Mouse (Mus musculus) embryonic facial prominence, embryonic 10.5 days (tissue): ENCODE measurements around the gene Dtx3l. TPM values are rescaled to one million over a fixed set of nuclear protein-coding genes. Genes with fewer than 3 reads are reported as not detected.
"Not testable (repeated sequence)": the region's sequence is repeated elsewhere in the genome, so short reads cannot be mapped to it uniquely, and the experiment has no call there.

Experiments used
- DNase-seq: peaks from one replicate; pipeline ENCODE4 v3.0.0-alpha.2; 2017; ENCODE audit warnings: low spot score
- H3K27ac ChIP-seq: fragments of 300-500 bp; sonication (generic); replicated peaks from 2 replicates; pipeline ENCODE4 v1.5.1; 2016; ENCODE audit warnings: mild to moderate bottlenecking
- H3K27me3 ChIP-seq: fragments of 300-500 bp; sonication (generic); replicated peaks from 2 replicates; pipeline ENCODE4 v1.6.1; 2016; ENCODE audit warnings: low read depth, mild to moderate bottlenecking; ENCODE audit not compliant: poor library complexity, severe bottlenecking
- H3K36me3 ChIP-seq: fragments of 300-500 bp; sonication (generic); replicated peaks from 2 replicates; pipeline ENCODE4 v1.6.1; 2016; ENCODE audit warnings: mild to moderate bottlenecking, moderate library complexity
- H3K4me1 ChIP-seq: fragments of 300-500 bp; sonication (generic); 2 replicates; pipeline ENCODE4 v1.6.1; 2016
- H3K4me3 ChIP-seq: fragments of 300-500 bp; sonication (generic); 2 replicates; pipeline ENCODE4 v1.5.1; 2016; ENCODE audit warnings: mild to moderate bottlenecking, moderate library complexity
- H3K9me3 ChIP-seq: fragments of 300-500 bp; sonication (generic); 2 replicates; pipeline ENCODE4 v1.6.1; 2016; ENCODE audit warnings: mild to moderate bottlenecking
- WGBS: fragments of 180-500 bp; shearing (Covaris S2); methylation state at CpG from one replicate; pipeline ENCODE4 v1.1.7; 2016; 5-methylcytosine and 5-hydroxymethylcytosine counted together
- polyA plus RNA-seq: library from polyadenylated mRNA; unstranded; fragments of >200 nt; fragmentation: Nextera tagmentation; extraction: Ambion mirVana; gene quantifications from 2 replicates; pipeline ENCODE4 v1.2.1, GENCODE M21; 2016

Gene Dtx3l
- polyA plus RNA-seq, 1 experiment from 2014 or later, result 2.8 TPM

DNA sequence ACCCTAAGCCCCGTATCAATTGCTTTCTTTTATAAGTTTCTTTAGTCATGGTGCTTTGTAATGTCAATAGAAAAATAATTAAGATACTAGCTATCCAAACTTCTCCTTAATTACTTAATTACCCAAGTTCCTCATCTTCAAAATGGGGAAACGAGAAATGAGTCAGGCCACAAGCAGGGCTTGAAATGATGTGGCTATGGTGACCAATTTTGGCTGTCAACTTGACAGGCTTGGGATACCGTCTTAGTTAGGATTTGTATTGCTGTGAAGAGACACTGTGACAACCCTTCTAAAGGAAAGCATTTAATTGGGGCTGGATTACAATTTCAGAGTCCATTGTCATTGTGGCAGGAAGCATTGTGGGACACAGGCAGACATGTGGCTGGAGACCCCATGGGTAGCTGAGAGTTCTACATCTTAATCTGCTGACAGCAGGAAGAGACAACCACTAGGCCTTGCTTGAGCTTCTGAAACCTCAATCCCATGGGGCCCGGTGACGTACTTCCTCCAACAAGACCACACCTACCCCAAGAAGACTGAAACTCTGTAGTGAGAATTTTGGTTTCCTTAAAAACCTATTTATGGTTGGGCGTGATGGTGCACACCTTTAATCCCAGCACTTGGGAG lies 35.8 kb downstream of the Dtx3l start:
- no peak overlapping the region for H3K27ac ChIP-seq
- no peaks in the 10 kb centered on the region for H3K9me3 ChIP-seq
- no peaks in the 10 kb centered on the region for H3K27me3 ChIP-seq
- DNase-seq, result no peak
- peaks cover 9% of the 10 kb centered on the region for H3K4me1 ChIP-seq
- no peak overlapping the region for H3K4me3 ChIP-seq
- 92% methylated on average over 6 of the region's 6 CpGs for WGBS
- H3K36me3 ChIP-seq, result no peaks in the 10 kb centered on the region

DNA sequence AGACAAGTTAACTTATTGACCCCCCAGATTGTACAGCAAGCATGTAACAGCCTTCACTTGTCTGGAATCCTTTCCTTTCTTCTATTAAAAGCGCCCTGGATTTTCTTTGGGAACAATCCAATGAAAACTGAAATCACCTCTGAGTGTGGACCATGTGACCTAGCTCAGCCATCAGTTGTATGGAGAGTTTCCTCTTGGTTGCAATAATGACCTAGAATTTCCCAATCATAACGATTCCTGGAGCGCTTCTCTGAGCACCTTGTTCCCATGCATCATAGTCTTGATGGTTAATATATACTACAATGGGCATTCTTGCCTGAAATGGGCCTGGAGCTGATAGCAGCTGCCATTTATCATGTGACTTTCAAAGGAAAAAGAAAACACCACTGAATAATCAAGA lies 38.4 kb downstream of the Dtx3l start:
- Histone ChIP-seq H3K36me3 (no peaks in the 10 kb centered on the region), H3K27ac (no peak overlapping the region), H3K4me3 (no peak overlapping the region), H3K9me3 (no peaks in the 10 kb centered on the region), H3K27me3 (no peaks in the 10 kb centered on the region), H3K4me1 (no peaks in the 10 kb centered on the region)
- 88% methylated on average over 3 of the region's 3 CpGs for WGBS
- DNase-seq, result no peak

- Histone ChIP-seq H3K9me3 (no peaks in the 10 kb centered on the region), H3K4me3 (no peak overlapping the region), H3K36me3 (no peaks in the 10 kb centered on the region), H3K27ac (no peak overlapping the region), H3K27me3 (no peaks in the 10 kb centered on the region), H3K4me1 (no peaks in the 10 kb centered on the region)
- DNase-seq, result no peak
- 74% methylated on average over 6 of the region's 6 CpGs for WGBS
Measured at GRCm38 (mm10) chr16:35894997-35895396, 44.0 kb downstream of the Dtx3l start.

GRCm38 (mm10) chr16:35891603-35892002 lies 47.3 kb downstream of the Dtx3l start:
- not testable (repeated sequence) for H3K9me3 ChIP-seq, H3K27me3 ChIP-seq, H3K4me3 ChIP-seq, DNase-seq, H3K4me1 ChIP-seq, H3K27ac ChIP-seq, H3K36me3 ChIP-seq
- 86% methylated on average over 5 of the region's 5 CpGs for WGBS

GRCm38 (mm10) chr16:35890645-35891044 lies 48.3 kb downstream of the Dtx3l start:
- H3K27ac ChIP-seq, result no peak overlapping the region
- H3K9me3 ChIP-seq, result no peaks in the 10 kb centered on the region
- H3K4me3 ChIP-seq, result no peak overlapping the region
- 76% methylated on average over 3 of the region's 3 CpGs for WGBS
- no peak for DNase-seq
- H3K36me3 ChIP-seq, result no peaks in the 10 kb centered on the region
- H3K4me1 ChIP-seq, result no peaks in the 10 kb centered on the region
- H3K27me3 ChIP-seq, result no peaks in the 10 kb centered on the region

DNA sequence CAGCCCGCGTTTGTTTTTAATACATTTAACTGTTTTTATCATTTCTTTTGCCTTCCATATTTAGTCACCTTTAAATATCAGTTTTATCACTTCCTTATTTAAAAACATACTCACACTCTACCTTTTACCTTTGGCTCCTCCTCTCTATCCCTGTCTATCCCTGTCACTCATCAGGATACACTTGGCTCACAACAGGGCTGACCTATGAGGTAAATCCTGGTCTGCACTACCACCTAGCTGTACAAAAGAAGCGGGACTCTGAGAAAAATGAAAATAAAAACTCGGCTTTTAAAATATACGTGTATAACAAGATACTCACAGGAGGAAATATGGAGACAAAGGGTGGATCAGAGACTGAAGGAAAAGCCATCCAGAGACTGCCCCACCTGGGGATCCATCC lies 50.0 kb downstream of the Dtx3l start:
- Histone ChIP-seq H3K27me3 (no peaks in the 10 kb centered on the region), H3K27ac (no peak overlapping the region), H3K4me1 (no peaks in the 10 kb centered on the region), H3K36me3 (no peaks in the 10 kb centered on the region), H3K4me3 (no peak overlapping the region), H3K9me3 (no peaks in the 10 kb centered on the region)
- 91% methylated on average over 5 of the region's 5 CpGs for WGBS
- no peak for DNase-seq

- no peaks in the 10 kb centered on the region for H3K27me3 ChIP-seq
- no peak for DNase-seq
- no peaks in the 10 kb centered on the region for H3K9me3 ChIP-seq
- WGBS, result 79% methylated on average over 7 of the region's 7 CpGs
- no peak overlapping the region for H3K4me3 ChIP-seq
- no peaks in the 10 kb centered on the region for H3K4me1 ChIP-seq
- no peaks in the 10 kb centered on the region for H3K36me3 ChIP-seq
- no peak overlapping the region for H3K27ac ChIP-seq
Measured at GRCm38 (mm10) chr16:35888174-35888573, 50.8 kb downstream of the Dtx3l start.

Other genes starting within 250 kb of the Dtx3l start
- 11.1 and 12.0 TPM in 2 replicates for gene Dirc2, start 169.8 kb downstream of the Dtx3l start, polyA plus RNA-seq
- gene Hspbap1, start 168.8 kb downstream of the Dtx3l start, polyA plus RNA-seq, result 30.2 and 31.7 TPM in 2 replicates
- 0.26 and 0.43 TPM in 2 replicates for gene Parp14, start 67.6 kb downstream of the Dtx3l start, polyA plus RNA-seq
- 2.1 and 2.5 TPM in 2 replicates for gene Parp9, start 681 bp downstream of the Dtx3l start, polyA plus RNA-seq
- 66.8 and 69.4 TPM in 2 replicates for gene Kpna1, start 39.6 kb upstream of the Dtx3l start, polyA plus RNA-seq
- gene Wdr5b, start 102.0 kb upstream of the Dtx3l start, polyA plus RNA-seq, result 7.8 and 8.7 TPM in 2 replicates
- 351 and 357 TPM in 2 replicates for gene Fam162a, start 132.4 kb upstream of the Dtx3l start, polyA plus RNA-seq
- gene Ccdc58, start 132.5 kb upstream of the Dtx3l start, polyA plus RNA-seq, result 92.9 and 106 TPM in 2 replicates
- gene Csta1, start 192.1 kb upstream of the Dtx3l start, polyA plus RNA-seq, result 0.06 and 0.09 TPM in 2 replicates
- gene Stfa2l1, start 217.7 kb upstream of the Dtx3l start, polyA plus RNA-seq, result not detected in 2 replicates
- gene Gm5483, start 245.1 kb upstream of the Dtx3l start, polyA plus RNA-seq, result not detected in 2 replicates